Mouse (Mus musculus): ENCODE data around the gene Smok2a. TPM values are rescaled to one million over a fixed set of nuclear protein-coding genes. Genes with fewer than 3 reads are reported as not detected.
"Not testable (repeated sequence)": the region's sequence is repeated elsewhere in the genome, so short reads cannot be mapped to it uniquely, and the experiment has no call there.

Gene Smok2a
- polyA plus RNA-seq (2014; fragmentation: Nextera tagmentation; extraction: Ambion mirVana), result not detected in 2 replicates

GRCm38 (mm10) chr17:13220888-13221287 is at the start of gene Smok2a:
Smok2a (plus strand) TSS chr17:13221188.
- DNase-seq (ENCODE audit: low spot score) (no peak), ATAC-seq (ENCODE audit: low FRiP score) (no peak)
- Histone ChIP-seq H3K27me3 (ENCODE audit: control insufficient read depth, insufficient read depth, low read length) (no peaks in the 10 kb centered on the region), H3K36me3 (replicated peaks; ENCODE audit: control insufficient read depth, insufficient read depth) (no peaks in the 10 kb centered on the region), H3K9ac (no peak within 1 kb of the TSS), H3K27ac (no peak within 1 kb of the TSS), H3K4me1 (replicated peaks; ENCODE audit: control insufficient read depth, insufficient read depth, low read length) (no peaks in the 10 kb centered on the region), H3K4me3 (replicated peaks; ENCODE audit: low read length) (no peak within 1 kb of the TSS), H3K9me3 (ENCODE audit: control insufficient read depth, low read length) (peaks cover 98% of the 10 kb centered on the region), H3K4me2 (replicated peaks) (no peak within 1 kb of the TSS)
- WGBS, result 88% methylated on average over 3 of the region's 3 CpGs

- H3K27me3 ChIP-seq (ENCODE audit: control insufficient read depth, insufficient read depth, low read length); H3K4me2 ChIP-seq (replicated peaks); ATAC-seq (ENCODE audit: low FRiP score); H3K27ac ChIP-seq; H3K9me3 ChIP-seq (ENCODE audit: control insufficient read depth, low read length); H3K4me3 ChIP-seq (replicated peaks; ENCODE audit: low read length); DNase-seq (ENCODE audit: low spot score); H3K4me1 ChIP-seq (replicated peaks; ENCODE audit: control insufficient read depth, insufficient read depth, low read length); H3K36me3 ChIP-seq (replicated peaks; ENCODE audit: control insufficient read depth, insufficient read depth); H3K9ac ChIP-seq: not testable (repeated sequence)
- 86% methylated on average over 6 of the region's 6 CpGs for WGBS
Observed at GRCm38 (mm10) chr17:13173578-13173977, 47.4 kb upstream of the Smok2a start.

- not testable (repeated sequence) for H3K4me1 ChIP-seq (replicated peaks; ENCODE audit: control insufficient read depth, insufficient read depth, low read length); H3K4me3 ChIP-seq (replicated peaks; ENCODE audit: low read length); H3K36me3 ChIP-seq (replicated peaks; ENCODE audit: control insufficient read depth, insufficient read depth); H3K9me3 ChIP-seq (ENCODE audit: control insufficient read depth, low read length); DNase-seq (ENCODE audit: low spot score); H3K9ac ChIP-seq; ATAC-seq (ENCODE audit: low FRiP score); H3K27ac ChIP-seq; H3K27me3 ChIP-seq (ENCODE audit: control insufficient read depth, insufficient read depth, low read length); H3K4me2 ChIP-seq (replicated peaks)
- 52% methylated on average over 1 of the region's 3 CpGs for WGBS
Observed at GRCm38 (mm10) chr17:13174029-13174428, 47.0 kb upstream of the Smok2a start.

GRCm38 (mm10) chr17:13175609-13176008 is 45.4 kb upstream of the Smok2a start:
- not testable (repeated sequence) for H3K4me2 ChIP-seq (replicated peaks); H3K27ac ChIP-seq; H3K9me3 ChIP-seq (ENCODE audit: control insufficient read depth, low read length); H3K4me1 ChIP-seq (replicated peaks; ENCODE audit: control insufficient read depth, insufficient read depth, low read length); ATAC-seq (ENCODE audit: low FRiP score); H3K4me3 ChIP-seq (replicated peaks; ENCODE audit: low read length); H3K36me3 ChIP-seq (replicated peaks; ENCODE audit: control insufficient read depth, insufficient read depth); H3K27me3 ChIP-seq (ENCODE audit: control insufficient read depth, insufficient read depth, low read length); DNase-seq (ENCODE audit: low spot score); H3K9ac ChIP-seq
- WGBS, result no CpG with 5 or more reads among the region's 1 CpGs

GRCm38 (mm10) chr17:13177796-13178195 is 43.2 kb upstream of the Smok2a start:
- H3K27me3 ChIP-seq (ENCODE audit: control insufficient read depth, insufficient read depth, low read length); H3K9ac ChIP-seq; H3K27ac ChIP-seq; H3K4me2 ChIP-seq (replicated peaks); H3K4me3 ChIP-seq (replicated peaks; ENCODE audit: low read length); H3K36me3 ChIP-seq (replicated peaks; ENCODE audit: control insufficient read depth, insufficient read depth); DNase-seq (ENCODE audit: low spot score); H3K4me1 ChIP-seq (replicated peaks; ENCODE audit: control insufficient read depth, insufficient read depth, low read length): not testable (repeated sequence)
- WGBS, result 67% methylated on average over 1 of the region's 1 CpGs
- peaks cover 27% of the 10 kb centered on the region for H3K9me3 ChIP-seq (ENCODE audit: control insufficient read depth, low read length)
- peak; percentile 42; the same call in 1 of the 2 replicates for ATAC-seq (ENCODE audit: low FRiP score)

GRCm38 (mm10) chr17:13179021-13179420 is 42.0 kb upstream of the Smok2a start:
- not testable (repeated sequence) for H3K4me2 ChIP-seq (replicated peaks); H3K36me3 ChIP-seq (replicated peaks; ENCODE audit: control insufficient read depth, insufficient read depth); H3K9ac ChIP-seq; H3K4me3 ChIP-seq (replicated peaks; ENCODE audit: low read length); H3K27me3 ChIP-seq (ENCODE audit: control insufficient read depth, insufficient read depth, low read length); H3K4me1 ChIP-seq (replicated peaks; ENCODE audit: control insufficient read depth, insufficient read depth, low read length); DNase-seq (ENCODE audit: low spot score); H3K27ac ChIP-seq; ATAC-seq (ENCODE audit: low FRiP score)
- peaks cover 27% of the 10 kb centered on the region for H3K9me3 ChIP-seq (ENCODE audit: control insufficient read depth, low read length)
- 89% methylated on average over 4 of the region's 4 CpGs for WGBS

GRCm38 (mm10) chr17:13180491-13180890 is 40.5 kb upstream of the Smok2a start:
- WGBS, result 91% methylated on average over 5 of the region's 5 CpGs
- not testable (repeated sequence) for ATAC-seq (ENCODE audit: low FRiP score)

GRCm38 (mm10) chr17:13182712-13183111 is 38.3 kb upstream of the Smok2a start:
- not testable (repeated sequence) for DNase-seq (ENCODE audit: low spot score); H3K36me3 ChIP-seq (replicated peaks; ENCODE audit: control insufficient read depth, insufficient read depth); H3K4me2 ChIP-seq (replicated peaks); ATAC-seq (ENCODE audit: low FRiP score); H3K9ac ChIP-seq; H3K4me3 ChIP-seq (replicated peaks; ENCODE audit: low read length); H3K4me1 ChIP-seq (replicated peaks; ENCODE audit: control insufficient read depth, insufficient read depth, low read length); H3K27me3 ChIP-seq (ENCODE audit: control insufficient read depth, insufficient read depth, low read length); H3K27ac ChIP-seq
- 63% methylated on average over 2 of the region's 4 CpGs for WGBS
- H3K9me3 ChIP-seq (ENCODE audit: control insufficient read depth, low read length), result peaks cover 52% of the 10 kb centered on the region

More at GRCm38 (mm10) chr17:13180491-13180890, 40.5 kb upstream of the Smok2a start:
- not testable (repeated sequence) for H3K9ac ChIP-seq; H3K4me1 ChIP-seq (replicated peaks; ENCODE audit: control insufficient read depth, insufficient read depth, low read length); H3K36me3 ChIP-seq (replicated peaks; ENCODE audit: control insufficient read depth, insufficient read depth); H3K4me3 ChIP-seq (replicated peaks; ENCODE audit: low read length); H3K27me3 ChIP-seq (ENCODE audit: control insufficient read depth, insufficient read depth, low read length); H3K27ac ChIP-seq; DNase-seq (ENCODE audit: low spot score); H3K4me2 ChIP-seq (replicated peaks)
- peaks cover 31% of the 10 kb centered on the region for H3K9me3 ChIP-seq (ENCODE audit: control insufficient read depth, low read length)

GRCm38 (mm10) chr17:13184514-13184913 is 36.5 kb upstream of the Smok2a start:
- not testable (repeated sequence) for H3K9ac ChIP-seq; DNase-seq (ENCODE audit: low spot score); H3K4me2 ChIP-seq (replicated peaks); H3K36me3 ChIP-seq (replicated peaks; ENCODE audit: control insufficient read depth, insufficient read depth); H3K4me1 ChIP-seq (replicated peaks; ENCODE audit: control insufficient read depth, insufficient read depth, low read length); H3K4me3 ChIP-seq (replicated peaks; ENCODE audit: low read length); H3K27me3 ChIP-seq (ENCODE audit: control insufficient read depth, insufficient read depth, low read length); ATAC-seq (ENCODE audit: low FRiP score); H3K27ac ChIP-seq
- H3K9me3 ChIP-seq (ENCODE audit: control insufficient read depth, low read length), result peaks cover 60% of the 10 kb centered on the region
- 96% methylated on average over 4 of the region's 5 CpGs for WGBS

GRCm38 (mm10) chr17:13186541-13186940 is 34.4 kb upstream of the Smok2a start:
- not testable (repeated sequence) for H3K27ac ChIP-seq; H3K36me3 ChIP-seq (replicated peaks; ENCODE audit: control insufficient read depth, insufficient read depth); H3K9ac ChIP-seq; H3K4me3 ChIP-seq (replicated peaks; ENCODE audit: low read length); H3K27me3 ChIP-seq (ENCODE audit: control insufficient read depth, insufficient read depth, low read length); DNase-seq (ENCODE audit: low spot score); ATAC-seq (ENCODE audit: low FRiP score); H3K4me1 ChIP-seq (replicated peaks; ENCODE audit: control insufficient read depth, insufficient read depth, low read length); H3K4me2 ChIP-seq (replicated peaks)
- 84% methylated on average over 6 of the region's 6 CpGs for WGBS
- peaks cover 56% of the 10 kb centered on the region for H3K9me3 ChIP-seq (ENCODE audit: control insufficient read depth, low read length)

Data from hindbrain, embryonic 14.5 days (tissue).